Mouse (Mus musculus): ENCODE measurements at regions not wholly inside any gene's neighbourhood (a gene's known extent, or its start where the extent isn't known, plus 50 kb on each side); places are given as distances from the start of the nearest gene placed in this dataset.

DNA sequence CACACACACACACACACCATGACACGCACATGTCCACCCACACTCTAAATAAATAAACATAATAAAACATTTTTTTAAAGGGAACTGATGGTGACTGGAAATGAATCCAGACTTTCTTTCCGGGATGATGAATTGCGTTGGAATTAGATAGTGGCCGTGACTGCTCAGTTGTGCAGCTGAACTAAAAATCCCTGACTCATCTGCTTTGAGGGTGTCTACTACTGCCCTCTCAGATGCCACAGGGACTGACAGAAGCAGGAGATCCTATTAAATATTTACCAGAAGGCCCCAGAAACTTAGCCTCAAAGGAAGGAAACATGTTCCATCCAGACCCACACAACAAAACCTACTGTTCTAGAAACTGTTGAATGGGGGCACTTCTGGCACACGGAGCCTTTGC is 65.7 kb downstream of the Polr2m start:
- no peaks in the 10 kb centered on the region for H3K79me2 ChIP-seq (replicated peaks; ENCODE audit: control insufficient read depth, extremely low read depth, insufficient read depth, poor library complexity, severe bottlenecking)
- TF ChIP-seq KAT2A (IDR thresholded peaks at IDR 0.05; ENCODE audit: insufficient replicate concordance, low read length) (no peak), ELF1 (IDR thresholded peaks at IDR 0.05; ENCODE audit: low read depth, low read length) (no peak), MAZ (IDR thresholded peaks at IDR 0.05; ENCODE audit: low read depth, low read length) (no peak), JUND (conservative IDR thresholded peaks at IDR 0.05; ENCODE audit: low read depth, low read length) (no peak), TBP (conservative IDR thresholded peaks at IDR 0.05; ENCODE audit: low read depth, low read length) (no peak), SIN3A (IDR thresholded peaks at IDR 0.05; ENCODE audit: low read length) (no peak), IRF4 (IDR thresholded peaks at IDR 0.05; ENCODE audit: low read depth, low read length) (no peak)
- no peaks in the 10 kb centered on the region for H3K9me3 ChIP-seq (replicated peaks; ENCODE audit: low read length)
- no peak overlapping the region for H3K27ac ChIP-seq (ENCODE audit: insufficient read depth, low read depth)
- no peaks in the 10 kb centered on the region for H3K36me3 ChIP-seq (replicated peaks in 1 of 2; ENCODE audit: control insufficient read depth in 1 of 2, insufficient read depth in 1 of 2, low read length in 1 of 2)
- H3K4me3 ChIP-seq (replicated peaks in 1 of 3; ENCODE audit: low read depth in 2 of 3, low read length in 2 of 3, poor library complexity in 1 of 3), result no peak overlapping the region
- H3K4me2 ChIP-seq (ENCODE audit: insufficient read depth, low read depth, poor library complexity, severe bottlenecking), result no peak overlapping the region
- in situ Hi-C loops (cut with MboI; ENCODE audit: low pct_ligation_motif_present, low pct_unique_long_range_greater_than_20kb, low sequenced_read_pairs) (no loop called here), dilution Hi-C loops (cut with MboI; ENCODE audit: extremely low pct_ligation_motif_present, extremely low pct_unique_long_range_greater_than_20kb, low sequenced_read_pairs) (no loop called here)
- H3K9ac ChIP-seq (ENCODE audit: insufficient read depth, low read depth), result no peak overlapping the region
- H3K27me3 ChIP-seq (replicated peaks), result no peaks in the 10 kb centered on the region
- no peak for DNase-seq (ENCODE audit: extremely low read depth)
- H3K4me1 ChIP-seq (ENCODE audit: control insufficient read depth in 1 of 2, insufficient read depth in 2 of 2), result peaks cover 0 to 4% of the 10 kb centered on the region in 2 experiments; a peak in 1 of 4 replicates

GRCm38 (mm10) chr9:71418531-71418930 is 67.2 kb downstream of the Polr2m start:
- no peaks in the 10 kb centered on the region for H3K9me3 ChIP-seq (replicated peaks; ENCODE audit: low read length)
- H3K36me3 ChIP-seq (replicated peaks in 1 of 2; ENCODE audit: control insufficient read depth in 1 of 2, insufficient read depth in 1 of 2, low read length in 1 of 2), result no peaks in the 10 kb centered on the region
- TF ChIP-seq POLR2AphosphoS2 (IDR thresholded peaks at IDR 0.05; ENCODE audit: low read depth, low read length), result no peak
- no peak for TF ChIP-seq PAX5 (IDR thresholded peaks at IDR 0.05; ENCODE audit: low read length)
- no peak for TF ChIP-seq CTCF (conservative IDR thresholded peaks at IDR 0.05 in 1 of 2, IDR thresholded peaks at IDR 0.05 in 1 of 2; ENCODE audit: low read depth in 2 of 2, low read length in 2 of 2)
- no peak for TF ChIP-seq ZC3H11A (IDR thresholded peaks at IDR 0.05; ENCODE audit: low read depth, low read length)
- no peak for TF ChIP-seq ZKSCAN1 (IDR thresholded peaks at IDR 0.05; ENCODE audit: borderline replicate concordance, low read depth, low read length)
- TF ChIP-seq ZMIZ1 (IDR thresholded peaks at IDR 0.05; ENCODE audit: low read depth, low read length), result no peak
- no peak for TF ChIP-seq BHLHE40 (IDR thresholded peaks at IDR 0.05; ENCODE audit: low read depth, low read length)
- no peak for TF ChIP-seq JUND (conservative IDR thresholded peaks at IDR 0.05; ENCODE audit: low read depth, low read length)
- no peak for TF ChIP-seq NELFE (IDR thresholded peaks at IDR 0.05; ENCODE audit: low read depth, low read length)
- TF ChIP-seq KAT2A (IDR thresholded peaks at IDR 0.05; ENCODE audit: insufficient replicate concordance, low read length), result no peak
- no peak for TF ChIP-seq MEF2A (IDR thresholded peaks at IDR 0.05; ENCODE audit: borderline replicate concordance, low read depth, low read length)
- TF ChIP-seq NRF1 (IDR thresholded peaks at IDR 0.05; ENCODE audit: low read depth, low read length), result no peak
- TF ChIP-seq ELF1 (IDR thresholded peaks at IDR 0.05; ENCODE audit: low read depth, low read length), result no peak
- TF ChIP-seq MYC (IDR thresholded peaks at IDR 0.05; ENCODE audit: low read depth, low read length), result no peak
- no peak for TF ChIP-seq CHD1 (IDR thresholded peaks at IDR 0.05; ENCODE audit: low read depth, low read length)
- no peak for TF ChIP-seq SMC3 (IDR thresholded peaks at IDR 0.05; ENCODE audit: low read depth, low read length)
- H3K9ac ChIP-seq (ENCODE audit: insufficient read depth, low read depth), result no peak overlapping the region
- no peak overlapping the region for H3K4me3 ChIP-seq (replicated peaks in 1 of 3; ENCODE audit: low read depth in 2 of 3, low read length in 2 of 3, poor library complexity in 1 of 3)
- no peak overlapping the region for H3K27ac ChIP-seq (ENCODE audit: insufficient read depth, low read depth)
- no peaks in the 10 kb centered on the region for H3K79me2 ChIP-seq (replicated peaks; ENCODE audit: control insufficient read depth, extremely low read depth, insufficient read depth, poor library complexity, severe bottlenecking)
- in situ Hi-C loops (cut with MboI; ENCODE audit: low pct_ligation_motif_present, low pct_unique_long_range_greater_than_20kb, low sequenced_read_pairs) (no loop called here), dilution Hi-C loops (cut with MboI; ENCODE audit: extremely low pct_ligation_motif_present, extremely low pct_unique_long_range_greater_than_20kb, low sequenced_read_pairs) (no loop called here)
- H3K4me2 ChIP-seq (ENCODE audit: insufficient read depth, low read depth, poor library complexity, severe bottlenecking), result no peak overlapping the region
- no peaks in the 10 kb centered on the region for H3K27me3 ChIP-seq (replicated peaks)
- DNase-seq (ENCODE audit: extremely low read depth), result no peak
- H3K4me1 ChIP-seq (ENCODE audit: control insufficient read depth in 1 of 2, insufficient read depth in 2 of 2), result peaks cover 0 to 4% of the 10 kb centered on the region in 2 experiments; a peak in 1 of 4 replicates
